Mouse (Mus musculus): Measurements from ENCODE around the gene Coq8a. TPM values are rescaled to one million over a fixed set of nuclear protein-coding genes. Genes with fewer than 3 reads are reported as not detected.

Gene Coq8a
- 12.6 and 14.1 TPM in 2 replicates for polyA plus RNA-seq (2015; fragmentation: Nextera tagmentation; extraction: Ambion mirVana)

DNA sequence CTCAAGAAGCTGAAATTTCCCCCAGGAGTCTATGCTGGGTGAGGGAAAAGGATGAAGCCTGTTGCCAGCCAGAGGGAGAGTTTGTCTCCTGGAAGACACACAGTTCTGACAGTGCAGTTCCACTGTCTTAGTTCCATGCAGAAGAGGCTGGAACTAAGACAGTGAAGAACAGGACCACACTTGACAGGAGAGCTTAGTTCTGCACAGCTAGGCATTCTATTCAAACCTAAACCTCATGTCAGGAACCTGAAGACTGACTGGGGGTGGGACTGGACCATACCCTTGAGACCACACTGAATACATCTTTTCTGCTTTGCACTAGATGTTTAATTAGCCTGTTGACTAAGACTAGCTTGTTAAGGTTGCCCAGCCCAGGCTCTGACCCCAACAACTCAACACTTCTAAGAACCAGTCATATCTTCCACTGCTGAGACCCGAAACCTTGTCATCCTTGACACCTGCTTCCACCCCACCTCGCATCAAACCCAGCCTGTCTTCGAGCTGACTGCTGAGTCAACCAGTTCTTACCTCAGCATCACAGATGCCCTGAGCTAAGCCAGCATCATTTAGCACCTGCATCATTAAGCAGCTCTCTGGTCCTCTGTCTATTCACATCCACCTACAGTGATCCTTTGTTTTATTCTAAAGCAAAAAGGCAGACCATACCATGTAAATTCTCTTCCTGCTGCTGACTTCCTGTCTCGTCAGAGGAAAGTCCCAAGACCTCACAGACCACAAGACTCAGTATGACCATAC lies at the start of gene Coq8a:
Coq8a (minus strand) TSS at position 644 of the 756 bp plus-strand sequence.
- DNase-seq (ENCODE audit: low spot score), result no peak

DNA sequence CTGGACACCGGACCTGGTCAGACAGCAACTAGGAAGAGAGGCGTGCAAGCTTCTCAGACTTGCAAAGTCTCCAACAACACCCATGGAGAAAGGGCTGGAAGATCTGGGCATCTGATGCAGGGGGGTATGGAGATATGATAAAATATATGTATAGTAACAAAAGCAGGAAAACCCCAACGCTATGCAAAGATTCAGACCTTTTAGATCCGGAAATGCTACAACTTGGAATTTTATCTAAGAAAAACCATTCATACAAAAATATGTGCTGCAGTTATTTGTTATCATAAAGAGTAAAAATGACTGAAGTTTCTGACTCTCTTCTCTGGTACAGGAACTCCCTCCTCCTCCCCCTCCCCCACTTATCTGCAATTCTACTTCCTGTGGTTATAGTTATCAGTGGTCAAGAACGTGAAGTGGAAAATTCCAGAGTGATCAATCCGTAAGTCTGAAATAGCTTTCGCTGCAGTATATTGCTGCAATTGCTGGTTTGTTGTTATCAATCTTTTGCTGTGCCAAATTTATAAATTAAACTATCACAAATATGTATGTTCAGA lies 49.3 kb upstream of the Coq8a start:
- no peak for DNase-seq (ENCODE audit: low spot score)

DNA sequence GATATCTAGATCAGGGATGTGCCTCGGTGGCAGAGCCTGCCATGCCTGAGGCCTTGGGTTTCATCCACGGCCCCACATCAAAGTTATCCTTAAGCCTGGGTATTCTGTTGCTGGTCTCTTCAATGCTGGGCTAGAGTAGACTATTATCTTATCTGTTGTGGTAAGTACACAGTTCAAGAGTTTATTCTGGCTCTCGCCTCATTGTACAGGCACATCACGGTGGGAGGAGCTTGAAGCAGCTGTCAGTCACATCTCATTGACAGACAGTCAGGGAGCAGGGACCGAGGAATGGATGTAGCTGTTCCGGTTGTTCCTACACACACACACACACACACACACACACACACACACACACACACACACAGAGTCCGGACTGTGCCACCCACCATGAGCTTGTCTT lies 48.5 kb upstream of the Coq8a start:
- no peak for DNase-seq (ENCODE audit: low spot score)

DNA sequence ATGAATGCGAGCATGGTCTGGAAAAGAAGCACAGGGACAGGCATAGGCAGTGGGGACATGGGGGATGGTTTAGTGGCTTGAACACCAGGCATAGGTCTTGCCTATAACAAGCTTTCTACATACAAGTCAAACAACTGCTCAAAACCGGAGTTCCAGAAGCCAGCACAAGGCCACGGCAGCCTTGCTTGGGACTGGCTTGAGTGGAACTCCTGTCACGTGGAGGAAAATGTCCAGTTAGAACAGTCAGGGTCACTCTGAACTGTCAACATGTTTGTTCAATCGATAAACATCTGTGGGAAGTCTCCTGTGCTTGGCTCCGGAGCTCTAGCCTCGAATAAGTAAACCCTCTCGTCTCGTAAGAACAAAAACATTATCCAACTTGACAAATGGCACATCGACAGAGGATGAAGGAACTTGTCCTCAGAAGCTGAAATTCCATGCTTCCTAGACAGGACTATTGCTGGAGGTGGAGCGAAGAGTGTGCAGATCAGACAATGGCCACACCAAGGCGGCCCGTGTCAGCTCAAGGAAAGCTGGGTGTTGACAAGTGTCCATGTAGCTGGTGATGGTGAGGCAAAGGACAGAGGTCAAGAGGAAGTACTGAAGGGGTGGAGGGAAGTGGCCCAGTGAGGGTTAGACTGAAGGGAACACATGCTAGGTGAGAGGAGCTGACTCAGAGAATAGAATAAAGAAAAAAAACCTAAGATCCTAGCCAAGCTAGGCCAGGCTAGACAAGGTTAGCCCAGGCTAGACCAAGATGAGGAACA lies 46.5 kb upstream of the Coq8a start:
- DNase-seq (ENCODE audit: low spot score), result no peak

DNA sequence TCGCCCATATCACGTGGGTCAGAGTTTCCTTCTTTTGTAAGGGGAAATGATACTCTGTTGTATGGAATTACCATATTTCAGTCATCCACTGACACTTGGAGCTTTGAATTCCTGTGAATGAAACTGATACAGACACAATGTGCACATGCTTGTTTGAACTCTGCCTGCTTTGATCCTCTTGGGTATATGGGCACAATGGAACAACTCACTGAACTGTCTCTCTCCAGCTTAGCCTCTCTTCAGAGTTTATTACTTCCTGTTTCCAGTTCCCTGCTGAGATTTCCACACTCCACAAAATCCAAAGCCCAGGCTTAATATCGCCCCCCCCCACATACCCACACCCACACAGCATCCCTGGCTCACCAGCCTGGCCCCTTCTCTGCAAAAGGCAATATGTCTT lies 32.3 kb upstream of the Coq8a start:
- no peak for DNase-seq (ENCODE audit: low spot score)

DNA sequence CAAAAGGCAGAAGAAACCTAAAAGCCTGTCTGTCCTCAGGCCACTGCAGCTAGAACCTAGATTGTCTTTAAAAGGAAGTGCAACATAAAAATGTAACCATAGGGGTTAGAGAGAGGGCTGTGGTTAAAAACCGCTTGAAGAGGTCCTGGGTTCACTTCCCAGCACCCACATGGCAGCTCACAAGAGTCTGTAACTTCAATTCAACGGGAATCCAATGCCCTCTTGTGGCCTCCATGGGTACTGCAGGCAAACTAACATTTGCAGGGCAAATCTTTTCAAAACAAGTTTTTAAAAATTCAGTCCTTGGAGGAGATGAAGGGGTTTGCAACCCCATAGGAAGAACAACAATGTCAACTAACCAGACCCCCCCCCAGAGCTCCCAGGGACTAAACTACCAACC lies 31.2 kb upstream of the Coq8a start:
- peak; percentile 58 for DNase-seq (ENCODE audit: low spot score)

DNA sequence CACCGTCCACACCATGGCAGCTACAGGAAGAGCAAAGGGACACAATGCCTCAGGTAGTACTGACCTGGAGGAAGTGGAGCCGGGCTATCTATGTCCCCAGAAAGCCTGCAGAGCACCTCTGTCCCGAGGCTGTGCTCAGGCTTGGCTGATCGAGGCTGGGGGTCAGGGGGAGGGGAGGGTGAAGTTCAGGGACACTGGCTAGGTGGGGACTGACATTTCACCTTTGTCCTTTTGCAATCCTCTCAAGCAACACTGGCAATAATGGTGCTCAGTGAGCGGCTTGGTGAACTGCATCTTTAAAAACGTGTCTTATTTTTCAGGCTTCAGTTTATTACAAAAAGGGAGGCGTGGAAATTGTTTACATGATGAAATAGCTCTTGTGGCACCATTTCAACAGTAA lies 30.5 kb upstream of the Coq8a start:
- no peak for DNase-seq (ENCODE audit: low spot score)

DNA sequence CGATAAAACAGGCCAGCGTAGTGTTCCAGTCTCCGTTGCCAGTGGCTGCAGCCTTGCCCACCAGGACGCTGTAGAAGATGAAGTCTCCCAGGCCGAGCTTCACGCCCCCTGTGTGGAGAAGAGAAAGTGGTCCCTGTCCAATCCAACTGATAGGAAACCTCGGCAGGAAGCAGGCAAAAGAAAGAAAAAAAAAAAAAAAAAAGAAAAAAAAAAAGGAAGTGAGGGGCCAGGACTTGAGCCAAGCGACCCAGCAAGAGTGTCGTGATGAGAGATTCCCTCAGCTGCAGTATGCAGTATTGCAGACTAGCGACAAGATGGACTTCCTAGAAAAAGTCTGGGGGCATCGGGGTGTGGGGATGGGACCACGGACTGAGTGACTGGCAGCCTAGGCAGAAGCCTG lies 29.5 kb upstream of the Coq8a start:
- no peak for DNase-seq (ENCODE audit: low spot score)

DNA sequence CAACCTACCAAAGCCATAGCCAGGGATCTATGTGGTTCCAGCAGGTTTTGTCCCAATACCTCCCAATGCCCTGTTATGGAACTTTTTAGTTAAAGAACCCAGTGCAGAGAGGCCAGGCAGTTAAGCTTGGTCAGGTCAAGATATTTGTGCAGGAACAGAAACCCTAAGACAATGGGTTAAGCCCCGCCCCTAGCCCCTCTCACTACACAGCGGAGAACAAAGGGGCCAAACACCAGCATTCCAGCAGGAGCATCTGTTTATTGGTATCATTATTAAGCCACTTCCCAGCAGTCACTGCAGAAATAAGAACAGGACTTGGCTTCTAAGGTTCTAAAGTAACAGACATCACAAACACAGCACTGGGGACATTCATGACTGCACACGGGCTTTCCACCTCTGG lies 27.4 kb upstream of the Coq8a start:
- no peak for DNase-seq (ENCODE audit: low spot score)

DNA sequence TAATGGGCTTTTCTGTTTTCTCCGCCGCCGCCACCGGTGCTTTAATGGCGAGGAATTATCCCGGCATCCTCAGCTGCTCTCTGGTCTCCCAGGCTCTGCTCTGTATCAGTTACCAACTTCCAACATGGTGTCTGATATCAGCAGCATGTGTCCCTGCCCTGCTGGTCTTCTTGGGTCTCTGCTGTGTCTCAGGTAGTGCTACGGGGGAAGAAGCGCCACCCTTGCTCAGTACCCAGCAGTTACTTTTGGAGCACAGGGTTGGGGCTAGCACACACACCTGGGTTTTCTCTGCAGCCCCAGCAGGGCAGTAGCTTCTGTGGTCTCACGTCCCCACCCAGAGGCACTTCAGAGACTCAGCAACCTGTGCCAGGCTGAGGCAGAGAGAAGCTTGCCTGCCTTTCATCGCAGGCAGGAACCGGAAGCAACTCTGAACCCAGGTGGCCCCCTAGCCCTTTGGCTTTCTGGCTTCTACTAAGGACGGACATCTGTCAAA lies 26.9 kb upstream of the Coq8a start:
- peak; percentile 91 for DNase-seq (ENCODE audit: low spot score)

DNA sequence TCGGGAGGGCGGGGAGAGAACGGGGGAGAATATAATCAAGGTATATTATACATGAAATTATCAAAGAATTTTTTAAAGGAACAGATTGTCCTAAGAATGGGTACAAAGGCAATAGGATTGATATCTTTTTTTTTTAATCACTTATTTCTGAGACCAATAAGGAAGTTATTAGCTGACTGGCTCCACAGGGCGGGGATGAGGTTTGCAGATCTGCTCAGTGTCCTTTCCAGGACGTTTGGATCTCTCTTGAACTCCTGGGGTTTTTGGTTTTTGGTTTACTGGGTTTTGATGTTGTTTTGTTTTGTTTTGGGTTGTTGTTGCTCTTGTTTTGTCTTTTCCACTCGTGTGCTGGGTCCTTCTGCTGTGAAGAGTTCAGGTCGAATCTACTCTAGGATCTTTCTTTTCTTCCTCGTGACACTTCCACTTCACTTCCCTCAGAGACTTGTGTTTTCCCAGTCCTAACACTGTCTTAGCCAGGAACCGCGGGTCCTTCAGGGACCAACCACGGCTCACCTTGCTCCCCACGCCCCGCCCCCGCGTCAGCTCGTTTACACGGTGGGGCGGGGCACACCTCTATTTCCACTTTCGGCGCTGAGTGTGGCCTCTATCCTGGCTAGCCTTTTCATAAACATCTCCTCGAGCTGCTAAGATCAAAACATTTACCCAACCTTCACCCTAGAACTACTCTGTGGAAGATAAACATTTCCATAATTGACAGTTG lies 26.3 kb upstream of the Coq8a start:
- peak; percentile 83 for DNase-seq (ENCODE audit: low spot score)

DNA sequence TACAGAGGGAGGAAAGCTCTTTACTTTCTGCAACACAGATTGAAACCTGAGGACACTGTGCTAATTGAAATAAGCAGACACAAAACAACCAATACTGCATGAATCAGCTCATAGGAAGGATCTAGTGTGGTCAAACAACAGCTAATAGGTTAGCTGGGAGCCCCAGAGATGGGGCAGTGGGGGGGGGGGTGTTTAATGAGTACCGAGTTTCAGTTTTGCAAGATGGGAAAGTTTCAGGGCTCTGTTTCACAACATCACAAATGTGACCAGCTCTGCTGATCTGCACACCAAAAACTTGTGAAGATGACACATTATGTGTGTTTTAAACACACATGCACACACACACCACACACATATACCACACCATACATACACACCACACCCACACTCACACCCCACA lies 22.6 kb upstream of the Coq8a start:
- no peak for DNase-seq (ENCODE audit: low spot score)

DNA sequence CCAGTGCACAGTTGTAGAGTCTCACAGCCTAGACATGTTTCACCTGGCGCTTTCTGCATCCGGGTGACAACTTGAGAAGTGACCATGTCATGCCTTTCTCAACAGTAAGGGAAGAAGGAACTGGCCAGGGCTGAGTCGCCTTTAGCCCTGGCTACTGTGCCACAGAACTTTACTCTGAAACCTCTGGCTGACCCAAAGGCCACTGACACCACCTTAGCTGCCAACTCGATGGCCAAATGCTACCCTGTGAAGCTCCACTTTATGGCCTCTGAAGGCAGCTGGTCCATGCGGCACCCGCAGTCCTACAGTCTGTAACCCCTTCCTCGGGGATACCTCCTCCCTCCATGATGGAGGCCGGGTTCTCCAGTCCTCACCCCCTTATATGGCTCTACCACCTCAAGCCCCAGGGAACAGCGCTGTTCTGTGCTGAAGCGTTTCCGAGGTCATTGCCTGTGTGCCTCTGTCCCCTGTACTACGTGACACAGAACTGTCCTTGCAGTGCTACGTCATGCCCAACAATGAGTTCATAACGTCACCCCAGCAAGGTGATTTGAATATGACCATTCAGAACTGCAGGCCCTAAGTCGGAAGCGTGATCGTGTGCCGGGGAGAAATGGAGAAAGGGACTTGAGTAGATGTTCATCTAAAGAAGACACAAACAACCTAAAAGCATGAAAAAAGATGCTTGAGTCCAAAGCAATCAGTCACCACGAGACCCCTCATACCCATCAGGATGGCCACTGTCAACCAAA lies 21.6 kb upstream of the Coq8a start:
- no peak for DNase-seq (ENCODE audit: low spot score)

DNA sequence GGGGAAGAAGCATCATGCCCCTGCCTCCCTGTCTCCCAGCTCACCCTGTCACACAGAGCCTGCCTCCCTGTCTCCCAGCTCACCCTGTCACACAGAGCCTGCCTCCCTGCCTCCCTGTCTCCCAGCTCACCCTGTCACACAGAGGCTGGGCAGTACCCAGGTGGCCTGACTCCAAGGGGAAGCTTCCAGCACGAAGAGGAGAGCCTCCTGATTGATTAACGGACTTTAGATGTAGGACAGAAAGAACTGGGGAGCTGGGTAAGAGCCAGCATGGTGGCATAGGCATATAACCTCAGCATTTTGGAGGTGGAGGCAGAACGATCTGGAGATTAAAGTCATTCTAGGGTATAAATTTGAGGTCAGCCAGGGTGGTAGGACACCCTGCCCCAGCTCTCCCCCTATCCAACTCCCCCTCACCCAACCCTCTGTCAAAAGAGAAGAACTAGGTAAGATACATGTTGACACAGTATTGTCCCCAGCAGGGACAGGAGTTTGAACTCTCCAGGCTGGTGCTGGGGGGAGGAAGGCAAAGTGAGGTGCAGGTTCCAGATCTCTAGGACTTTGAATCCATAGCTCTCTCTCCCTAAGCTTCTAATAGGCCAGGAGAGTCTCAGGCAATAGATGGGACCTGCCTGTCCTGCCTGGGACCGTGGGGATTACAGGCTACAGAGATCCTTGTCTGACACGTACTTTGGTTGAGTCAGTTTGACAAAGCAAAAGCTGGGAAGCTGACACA lies 17.3 kb upstream of the Coq8a start:
- DNase-seq (ENCODE audit: low spot score), result no peak

DNA sequence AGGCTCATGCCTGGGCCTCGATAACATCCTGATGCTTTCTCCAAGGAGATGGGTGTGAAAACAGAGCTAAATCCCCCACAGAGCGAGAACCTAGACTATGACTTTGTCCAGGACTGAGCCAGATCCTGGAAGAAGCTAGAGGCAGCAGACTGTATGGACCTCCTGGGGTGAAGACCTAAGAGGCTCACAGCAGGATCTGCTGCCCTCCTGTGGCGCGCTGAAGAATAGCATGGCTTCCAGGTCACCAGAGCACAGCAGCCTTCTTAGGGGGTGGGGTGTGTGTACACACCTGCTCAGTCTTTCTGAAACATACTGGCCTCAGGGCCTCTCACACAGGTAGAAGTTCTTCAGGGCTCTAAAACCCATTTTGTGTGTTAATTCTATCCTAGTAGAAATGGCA lies 15.6 kb upstream of the Coq8a start:
- DNase-seq (ENCODE audit: low spot score), result peak; percentile 80

DNA sequence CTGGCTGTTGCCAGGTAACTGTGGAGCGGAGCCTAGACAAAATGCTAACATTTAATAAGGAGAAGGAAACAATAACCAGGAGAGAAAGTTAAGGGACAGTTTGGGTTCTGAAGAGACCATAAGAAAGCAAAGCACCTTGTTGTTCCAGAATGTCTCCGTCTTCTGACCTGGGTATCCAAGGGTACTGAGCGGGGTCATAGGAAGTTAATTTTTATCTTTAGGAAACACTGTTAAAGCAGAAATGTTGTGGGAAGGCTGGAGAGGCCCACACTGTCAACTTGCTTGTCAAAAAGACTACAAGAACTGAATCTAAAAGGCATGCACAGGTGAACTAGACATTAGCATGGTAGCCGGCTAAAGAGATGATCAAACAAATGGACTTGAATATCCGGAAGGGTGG lies 13.5 kb upstream of the Coq8a start:
- no peak for DNase-seq (ENCODE audit: low spot score)

DNA sequence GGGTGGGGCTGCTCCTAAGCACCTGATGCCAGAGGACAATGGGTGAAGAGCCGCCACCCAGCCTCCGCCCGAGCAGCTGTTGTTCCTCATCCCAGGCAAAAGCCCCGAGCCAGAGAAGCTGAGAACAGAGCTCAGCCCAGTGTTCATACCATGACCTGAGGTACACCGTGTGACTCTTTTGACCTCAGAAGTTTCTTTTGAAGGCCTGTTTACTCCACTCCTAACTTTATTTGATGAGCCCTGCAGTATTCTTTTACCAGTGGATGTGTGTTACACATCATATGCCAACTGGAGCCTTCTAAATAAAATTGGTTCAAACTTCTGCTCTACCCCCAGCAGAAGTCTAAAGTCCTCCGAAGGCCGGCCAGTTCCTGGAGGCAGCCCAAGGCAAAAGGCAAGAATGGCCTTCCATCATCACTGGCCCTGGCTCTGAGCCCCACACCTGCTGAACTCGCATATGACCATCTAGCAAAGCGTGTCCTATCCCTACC lies 11.4 kb upstream of the Coq8a start:
- no peak for DNase-seq (ENCODE audit: low spot score)

DNA sequence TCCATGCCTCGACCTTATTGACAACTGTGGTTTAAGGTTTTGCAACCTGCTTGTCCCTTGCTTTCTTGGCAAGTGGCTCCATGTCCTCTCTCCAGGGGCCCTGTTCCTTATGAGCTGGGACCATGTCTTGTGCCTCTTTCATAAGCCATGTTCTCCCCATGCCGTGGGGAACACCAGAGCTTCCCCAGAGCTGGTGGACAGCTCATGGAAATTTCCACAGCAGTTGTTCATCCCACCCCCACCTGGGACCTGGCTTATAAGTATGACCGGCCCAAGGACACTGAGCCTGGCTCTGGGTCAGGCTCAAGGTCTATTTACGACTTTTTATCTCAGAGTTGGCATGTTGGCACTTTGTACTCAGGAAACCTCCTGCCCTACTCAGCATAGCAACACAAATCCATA lies 10.6 kb upstream of the Coq8a start:
- no peak for DNase-seq (ENCODE audit: low spot score)

DNA sequence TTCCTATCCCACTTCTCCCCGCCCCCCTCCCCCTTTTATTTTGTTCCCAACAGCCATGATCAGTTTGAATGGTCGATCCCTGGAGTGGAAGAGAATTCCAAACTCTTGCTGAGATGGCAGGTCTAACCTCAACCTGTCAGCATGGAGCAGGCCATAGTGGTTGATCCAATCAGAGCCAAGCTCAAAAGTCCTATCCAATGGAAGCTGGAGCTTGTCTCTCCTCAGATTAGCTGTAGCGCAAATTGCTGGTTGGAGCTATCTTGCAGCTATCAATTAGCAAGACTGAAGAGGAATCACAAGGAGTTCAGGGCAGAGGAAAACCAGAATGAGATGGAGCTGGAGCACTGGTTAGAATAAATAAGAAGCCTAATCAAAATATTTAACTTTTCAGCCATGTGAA lies 9.0 kb upstream of the Coq8a start:
- no peak for DNase-seq (ENCODE audit: low spot score)

DNA sequence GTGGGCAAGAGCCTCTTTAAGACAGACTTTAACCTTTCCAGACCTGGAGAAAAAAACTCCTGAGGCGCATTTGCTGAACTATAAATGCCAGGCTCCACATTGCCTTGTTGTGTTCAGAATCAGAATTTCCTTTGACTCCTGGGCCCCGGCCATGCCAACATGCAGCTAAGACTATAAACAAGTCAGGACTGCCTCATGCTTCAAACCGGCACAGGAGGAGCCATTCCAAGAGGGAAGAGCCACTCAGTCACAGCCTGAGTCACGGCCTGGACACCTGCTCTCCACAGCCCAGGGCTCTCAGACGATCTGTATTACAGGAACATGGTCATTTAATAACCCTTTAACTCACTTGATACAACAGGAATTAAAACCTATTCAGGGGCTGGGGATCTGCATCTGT lies 1.3 kb upstream of the Coq8a start:
- DNase-seq (ENCODE audit: low spot score), result no peak

All from thymus, postnatal 0 days (tissue).